In genomic region chr2:130813729-130814128, GRCm38 (mm10) we compare ENCODE assay signal across 23 mouse cellular contexts.
DNase-seq lines count a peak whose midpoint lies in the region; ATAC-seq and TF ChIP-seq lines count a peak whose summit lies in the region.
"Had no signal": no experiment of that assay in that cellular context is flagged by ENCODE, and none has a peak within 500 bp of the region (broad histone marks: within the 10 kb centered on the region; RNA-seq: fewer than 3 reads in every experiment).

No protein-coding gene starts in this region.

- H3K27me3 ChIP-seq in intestine, embryonic 16.5 days (replicated peaks; ENCODE audit: control insufficient read depth, insufficient read depth, low read length), result no peaks in the 10 kb centered on the region
- H3K27me3 ChIP-seq in intestine, postnatal 0 days (replicated peaks; ENCODE audit: control insufficient read depth, insufficient read depth, low read length), result no peaks in the 10 kb centered on the region
- H3K27me3 ChIP-seq in liver, embryonic 13.5 days, result no peaks in the 10 kb centered on the region
- H3K27me3 ChIP-seq in liver, postnatal 0 days (ENCODE audit: insufficient read depth, low read length), result no peaks in the 10 kb centered on the region
- H3K27me3 ChIP-seq: CH12.LX; embryonic facial prominence, embryonic 13.5 days; forebrain, embryonic 12.5 days; hindbrain, embryonic 12.5 days; Patski had no signal

- peak; percentile 51; the same call in 1 of the 2 replicates for ATAC-seq in intestine, embryonic 16.5 days
- ATAC-seq in intestine, postnatal 0 days, result no peak
- ATAC-seq in liver, embryonic 13.5 days (ENCODE audit: low read depth), result no peak
- ATAC-seq in liver, postnatal 0 days, result no peak
- ATAC-seq: activated CD4-positive, CD25-positive, alpha-beta regulatory T cell, adult 4 months; forebrain, embryonic 16.5 days; Patski had no signal

- no peak overlapping the region for H3K4me2 ChIP-seq in intestine, embryonic 16.5 days (ENCODE audit: low read depth, low read length)
- H3K4me2 ChIP-seq in intestine, postnatal 0 days (replicated peaks; ENCODE audit: low read depth), result no peak overlapping the region
- no peak overlapping the region for H3K4me2 ChIP-seq in liver, embryonic 13.5 days
- peak overlapping the region; percentile 11; the same call in 1 of the 2 replicates for H3K4me2 ChIP-seq in liver, postnatal 0 days (ENCODE audit: low read depth, low read length)
- H3K4me2 ChIP-seq: embryonic facial prominence, embryonic 13.5 days; forebrain, embryonic 12.5 days; hindbrain, embryonic 12.5 days had no signal

- H3K9ac ChIP-seq in intestine, embryonic 16.5 days (ENCODE audit: low read depth, low read length), result no peak overlapping the region
- H3K9ac ChIP-seq in intestine, postnatal 0 days (ENCODE audit: low read depth, low read length), result no peak overlapping the region
- no peak overlapping the region for H3K9ac ChIP-seq in liver, embryonic 13.5 days
- H3K9ac ChIP-seq in liver, postnatal 0 days (replicated peaks), result no peak overlapping the region
- H3K9ac ChIP-seq: embryonic facial prominence, embryonic 13.5 days; forebrain, embryonic 12.5 days; hindbrain, embryonic 12.5 days had no signal

- 0 out of 2 replicates have a peak overlapping the region, but pooled peaks have one; percentile 34 for H3K27ac ChIP-seq in intestine, embryonic 16.5 days (ENCODE audit: low read length)
- no peak overlapping the region for H3K27ac ChIP-seq in intestine, postnatal 0 days (ENCODE audit: low read depth, low read length)
- peak overlapping the region; percentile 51; the same call in 1 of the 2 replicates for H3K27ac ChIP-seq in layer of hippocampus, adult 2 months
- H3K27ac ChIP-seq in liver, embryonic 13.5 days, result 0 out of 2 replicates have a peak overlapping the region, but pooled peaks have one; percentile 13
- 0 out of 2 replicates have a peak overlapping the region, but pooled peaks have one; percentile 16 for H3K27ac ChIP-seq in liver, postnatal 0 days (ENCODE audit: low read depth)
- H3K27ac ChIP-seq: embryonic facial prominence, embryonic 13.5 days; forebrain, embryonic 12.5 days; gastrocnemius, adult 2 months; heart, embryonic 10.5 days; hindbrain, embryonic 12.5 days had no signal

- no peak for TF ChIP-seq CTCF in intestine, postnatal 0 days (IDR thresholded peaks at IDR 0.05; ENCODE audit: low read depth)
- no peak for TF ChIP-seq CTCF in layer of hippocampus, adult 2 months (conservative IDR thresholded peaks at IDR 0.05)
- TF ChIP-seq CTCF in liver, postnatal 0 days (IDR thresholded peaks at IDR 0.05; ENCODE audit: low read depth), result no peak

- 0 out of 2 replicates have a peak, but pooled peaks cover 3% of the 10 kb centered on the region for H3K36me3 ChIP-seq in intestine, embryonic 16.5 days (ENCODE audit: control insufficient read depth, insufficient read depth, low read length)
- peaks cover 35% of the 10 kb centered on the region for H3K36me3 ChIP-seq in intestine, postnatal 0 days (ENCODE audit: control insufficient read depth, insufficient read depth)
- peaks cover 29% of the 10 kb centered on the region for H3K36me3 ChIP-seq in liver, embryonic 13.5 days
- peaks cover 21% of the 10 kb centered on the region for H3K36me3 ChIP-seq in liver, postnatal 0 days (replicated peaks; ENCODE audit: insufficient read depth, low read length)

- WGBS in intestine, embryonic 16.5 days, result 71% methylated on average over 6 of the region's 6 CpGs
- WGBS in intestine, postnatal 0 days, result 55% methylated on average over 6 of the region's 6 CpGs
- 72% methylated on average over 6 of the region's 6 CpGs for WGBS in liver, embryonic 13.5 days (ENCODE audit: insufficient replicate concordance)
- WGBS in liver, postnatal 0 days (ENCODE audit: insufficient replicate concordance), result 66% methylated on average over 6 of the region's 6 CpGs

- no peak for DNase-seq in layer of hippocampus, adult 2 months (ENCODE audit: low spot score in 2 of 2)
- no peak for DNase-seq in layer of hippocampus, postnatal 10 days (ENCODE audit: low spot score in 2 of 2)
- DNase-seq in liver, embryonic 13.5 days, result no peak
- no peak for DNase-seq in liver, postnatal 0 days
- no peak for DNase-seq in left cerebral cortex, postnatal 10 days (ENCODE audit: extremely low spot score in 1 of 2, low spot score in 2 of 2)
- DNase-seq: adrenal gland, postnatal 14 days; cerebellum, adult 18-20 months; cerebellum, adult 9-11 months; cerebellum, postnatal 36 days; gastrocnemius, adult 2 months; gastrocnemius, postnatal 25 days; heart, postnatal 10 days; heart, postnatal 4 days had no signal

- H3K4me3 ChIP-seq in intestine, embryonic 16.5 days (ENCODE audit: low read length), result no peak overlapping the region
- H3K4me3 ChIP-seq in intestine, postnatal 0 days (ENCODE audit: low read depth, low read length), result no peak overlapping the region
- H3K4me3 ChIP-seq in layer of hippocampus, adult 2 months, result no peak overlapping the region
- H3K4me3 ChIP-seq in liver, embryonic 13.5 days (replicated peaks), result no peak overlapping the region
- no peak overlapping the region for H3K4me3 ChIP-seq in liver, postnatal 0 days (ENCODE audit: low read depth, low read length)
- H3K4me3 ChIP-seq: embryonic facial prominence, embryonic 13.5 days; forebrain, embryonic 12.5 days; gastrocnemius, adult 2 months; heart, embryonic 10.5 days; hindbrain, embryonic 12.5 days had no signal

- no peaks in the 10 kb centered on the region for H3K4me1 ChIP-seq in intestine, embryonic 16.5 days (ENCODE audit: control insufficient read depth, insufficient read depth, low read length)
- H3K4me1 ChIP-seq in intestine, postnatal 0 days (replicated peaks; ENCODE audit: control insufficient read depth, insufficient read depth, low read length), result no peaks in the 10 kb centered on the region
- H3K4me1 ChIP-seq in liver, embryonic 13.5 days (replicated peaks), result peaks cover 15% of the 10 kb centered on the region
- peaks cover 6% of the 10 kb centered on the region; the same call in 1 of the 2 replicates for H3K4me1 ChIP-seq in liver, postnatal 0 days (ENCODE audit: insufficient read depth)
- H3K4me1 ChIP-seq: heart, embryonic 10.5 days had no signal

- TF ChIP-seq EP300 in liver, postnatal 0 days (IDR thresholded peaks at IDR 0.05; ENCODE audit: low read depth), result no peak

- intact Hi-C loops in left cerebral cortex, postnatal 10 days (cut with DNase I), result no loop called here

- H3K9me3 ChIP-seq in intestine, embryonic 16.5 days (ENCODE audit: control insufficient read depth, low read length), result no peaks in the 10 kb centered on the region
- H3K9me3 ChIP-seq in intestine, postnatal 0 days (ENCODE audit: control insufficient read depth), result no peaks in the 10 kb centered on the region
- no peaks in the 10 kb centered on the region for H3K9me3 ChIP-seq in liver, embryonic 13.5 days (replicated peaks)
- H3K9me3 ChIP-seq in liver, postnatal 0 days (ENCODE audit: low read length), result no peaks in the 10 kb centered on the region
- H3K9me3 ChIP-seq: forebrain, embryonic 12.5 days; heart, embryonic 10.5 days; hindbrain, embryonic 12.5 days had no signal
